Mouse (Mus musculus): ENCODE data around the gene Nipsnap1. TPM values are rescaled to one million over a fixed set of nuclear protein-coding genes. Genes with fewer than 3 reads are reported as not detected.

Nipsnap1 gene
- total RNA-seq, 2 experiments from 2014 or later = 0.20 to 0.31 TPM

DNA sequence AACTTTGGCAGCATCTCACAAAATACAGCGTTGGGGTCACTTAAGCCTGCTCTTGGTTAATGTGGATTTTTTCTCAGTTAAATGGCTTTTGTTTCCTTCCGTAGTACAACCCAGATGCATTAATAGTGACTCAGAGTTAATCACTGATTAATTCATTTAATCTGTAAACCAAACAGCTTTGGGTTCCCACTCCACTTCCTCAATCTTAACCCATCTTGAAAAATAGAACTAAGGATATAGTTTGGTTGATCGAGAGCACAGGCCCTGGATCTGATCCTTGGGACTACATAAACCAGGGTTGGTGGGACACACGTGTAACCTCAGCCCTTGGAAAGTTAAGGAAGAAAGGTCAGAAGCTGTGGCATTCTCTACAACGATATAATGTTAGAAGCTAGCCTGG, 62.5 kb downstream of the Nipsnap1 start:
- intact Hi-C loops (cut with DNase I) = no loop called here
- Histone ChIP-seq H3K27ac (no peak overlapping the region), H3K4me3 (no peak overlapping the region)
- no peak for TF ChIP-seq CTCF (IDR thresholded peaks at IDR 0.05)
- DNase-seq = no peak

Small RNA genes within 50 kb of the gene (microRNA-seq; reads per million reads assigned to microRNA genes)
- gene Mir6918 = not detected

Other genes with a start within 250 kb of the Nipsnap1 start
- gene Ascc2, start 236.2 kb upstream of the Nipsnap1 start, total RNA-seq (2021) = 10 to 100 TPM; 14.4 to 16.7 TPM
- 1,000 to 10,000 TPM in 1 of 2 experiments, 100 to 1,000 TPM in 1; 837 to 1,167 TPM for gene Uqcr10, start 169.6 kb upstream of the Nipsnap1 start, total RNA-seq (2021)
- 10 to 100 TPM; 23.3 to 28.5 TPM for gene Zmat5, start 169.3 kb upstream of the Nipsnap1 start, total RNA-seq (2021)
- under 1 TPM; 0.17 to 0.18 TPM for gene Cabp7, start 127.2 kb upstream of the Nipsnap1 start, total RNA-seq (2021)
- gene Nf2, start 24.4 kb upstream of the Nipsnap1 start, total RNA-seq (2021) = 10 to 100 TPM; 50.7 to 59.7 TPM
- 10 to 100 TPM; 15.5 to 16.7 TPM for gene Thoc5, start 21.4 kb downstream of the Nipsnap1 start, total RNA-seq (2021)
- gene Nefh, start 74.1 kb downstream of the Nipsnap1 start, total RNA-seq (2021) = not detected
- 10 to 100 TPM; 35.8 to 40.5 TPM for gene Ap1b1, start 112.9 kb downstream of the Nipsnap1 start, total RNA-seq (2021)
- not detected for gene Rasl10a, start 184.2 kb downstream of the Nipsnap1 start, total RNA-seq (2021)
- 1 to 10 TPM; 3.6 to 5.0 TPM for gene Gas2l1, start 191.4 kb downstream of the Nipsnap1 start, total RNA-seq (2021)
- gene Rhbdd3, start 225.0 kb downstream of the Nipsnap1 start, total RNA-seq (2021) = 10 to 100 TPM; 24.1 to 32.1 TPM
- 10 to 100 TPM; 79.3 to 86.5 TPM for gene Ewsr1, start 225.3 kb downstream of the Nipsnap1 start, total RNA-seq (2021)